Mouse (Mus musculus) macrophage (primary cell): ENCODE data around the gene Kif4. TPM values are rescaled to one million over a fixed set of nuclear protein-coding genes. Genes with fewer than 3 reads are reported as not detected.
A peak's percentile ranks its signal among the peaks of the same experiment; 100 is the strongest.

ENCODE experiments used
- H3K27ac ChIP-seq: fragments of 350-480 bp; formaldehyde crosslinking; 2 replicates; pipeline ENCODE4 v1.9.0; 2021
- H3K36me3 ChIP-seq: fragments of 350-480 bp; formaldehyde crosslinking; 2 replicates; pipeline ENCODE4 v1.9.0; 2021; ENCODE audit errors: inconsistent target
- H3K4me3 ChIP-seq: fragments of 350-480 bp; formaldehyde crosslinking; 2 replicates; pipeline ENCODE4 v1.9.0; 2021; ENCODE audit errors: inconsistent target
- H3K79me2 ChIP-seq: fragments of 350-480 bp; formaldehyde crosslinking; 2 replicates; pipeline ENCODE4 v1.9.0; 2021; ENCODE audit errors: inconsistent target
- WGBS: methylation state at CpG from one replicate; pipeline ENCODE4 v1.1.7; 2026; ENCODE audit warnings: inconsistent platforms; ENCODE audit not compliant: missing documents; 5-methylcytosine and 5-hydroxymethylcytosine counted together
- polyA plus RNA-seq: library from polyadenylated mRNA; stranded (reverse); fragments of 250-400 nt; gene quantifications from 3 replicates; pipeline ENCODE4 v1.2.4, GENCODE M21; 2018; ENCODE audit warnings: inconsistent platforms

Kif4 gene
- polyA plus RNA-seq, 1 experiment from 2014 or later = 3.9 TPM

GRCm38 (mm10) chrX:100686527-100686926 is 61.0 kb downstream of the Kif4 start:
- Histone ChIP-seq H3K36me3 (no peaks in the 10 kb centered on the region), H3K4me3 (no peak overlapping the region), H3K27ac (no peak overlapping the region), H3K79me2 (no peaks in the 10 kb centered on the region)
- WGBS = 73% methylated on average over 3 of the region's 3 CpGs

GRCm38 (mm10) chrX:100687360-100688032 is 62.0 kb downstream of the Kif4 start:
- Histone ChIP-seq H3K36me3 (no peaks in the 10 kb centered on the region), H3K4me3 (no peak overlapping the region), H3K79me2 (no peaks in the 10 kb centered on the region), H3K27ac (no peak overlapping the region)
- WGBS = 97% methylated on average over 6 of the region's 6 CpGs

DNA sequence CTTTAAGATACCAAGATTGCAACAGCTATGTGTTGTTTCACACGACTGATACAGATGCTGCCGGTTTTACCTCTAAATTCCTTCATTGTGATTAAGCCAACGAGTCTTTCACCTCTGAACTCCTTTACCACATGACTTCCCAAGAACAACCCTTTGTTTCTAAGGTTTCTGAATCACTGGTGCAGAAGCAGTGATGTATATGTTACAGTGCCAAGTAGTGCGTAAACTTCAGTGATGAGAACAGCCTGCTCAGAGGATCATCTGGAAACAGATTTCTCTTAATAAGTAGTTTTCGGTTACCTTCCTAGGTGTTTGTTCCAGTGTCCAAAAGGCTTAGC is 62.5 kb downstream of the Kif4 start:
- Histone ChIP-seq H3K4me3 (no peak overlapping the region), H3K79me2 (no peaks in the 10 kb centered on the region), H3K36me3 (no peaks in the 10 kb centered on the region), H3K27ac (no peak overlapping the region)
- WGBS = 93% methylated on average over 5 of the region's 5 CpGs

- H3K27ac ChIP-seq = no peak overlapping the region
- WGBS = 87% methylated on average over 4 of the region's 4 CpGs
- H3K4me3 ChIP-seq = no peak overlapping the region
- no peaks in the 10 kb centered on the region for H3K36me3 ChIP-seq
- no peaks in the 10 kb centered on the region for H3K79me2 ChIP-seq
Observed at GRCm38 (mm10) chrX:100696776-100697175, 71.2 kb downstream of the Kif4 start.

- Histone ChIP-seq H3K36me3 (no peaks in the 10 kb centered on the region), H3K27ac (no peak overlapping the region), H3K79me2 (no peaks in the 10 kb centered on the region), H3K4me3 (no peak overlapping the region)
- WGBS = 88% methylated on average over 6 of the region's 6 CpGs
Observed at GRCm38 (mm10) chrX:100708032-100708431, 82.5 kb downstream of the Kif4 start.

- Histone ChIP-seq H3K27ac (no peak overlapping the region), H3K4me3 (no peak overlapping the region), H3K36me3 (no peaks in the 10 kb centered on the region), H3K79me2 (no peaks in the 10 kb centered on the region)
- WGBS = 93% methylated on average over 6 of the region's 6 CpGs
Observed at GRCm38 (mm10) chrX:100716173-100716572, 90.6 kb downstream of the Kif4 start.

DNA sequence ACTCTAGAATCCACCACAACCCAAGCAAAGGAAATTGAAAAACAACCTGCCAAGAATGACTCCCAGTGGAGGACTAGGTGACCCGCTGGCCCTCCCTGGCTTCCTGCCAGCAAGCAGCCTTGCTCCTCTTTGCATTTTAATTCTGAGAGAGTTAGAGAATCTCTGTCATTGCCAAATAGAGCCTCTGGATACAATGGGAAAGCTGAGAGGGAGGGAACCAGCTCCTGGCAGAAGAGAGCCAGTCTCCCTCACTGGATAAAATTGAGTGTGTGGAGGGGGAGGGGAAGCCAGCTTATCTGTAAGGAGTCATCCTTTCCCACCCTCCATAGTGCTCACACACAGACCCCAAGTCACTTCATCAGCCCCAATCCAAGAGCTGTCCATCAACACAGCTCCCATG is 103.4 kb downstream of the Kif4 start:
- Histone ChIP-seq H3K4me3 (no peak overlapping the region), H3K79me2 (no peaks in the 10 kb centered on the region), H3K36me3 (no peaks in the 10 kb centered on the region), H3K27ac (no peak overlapping the region)
- WGBS = 77% methylated on average over 1 of the region's 1 CpGs

DNA sequence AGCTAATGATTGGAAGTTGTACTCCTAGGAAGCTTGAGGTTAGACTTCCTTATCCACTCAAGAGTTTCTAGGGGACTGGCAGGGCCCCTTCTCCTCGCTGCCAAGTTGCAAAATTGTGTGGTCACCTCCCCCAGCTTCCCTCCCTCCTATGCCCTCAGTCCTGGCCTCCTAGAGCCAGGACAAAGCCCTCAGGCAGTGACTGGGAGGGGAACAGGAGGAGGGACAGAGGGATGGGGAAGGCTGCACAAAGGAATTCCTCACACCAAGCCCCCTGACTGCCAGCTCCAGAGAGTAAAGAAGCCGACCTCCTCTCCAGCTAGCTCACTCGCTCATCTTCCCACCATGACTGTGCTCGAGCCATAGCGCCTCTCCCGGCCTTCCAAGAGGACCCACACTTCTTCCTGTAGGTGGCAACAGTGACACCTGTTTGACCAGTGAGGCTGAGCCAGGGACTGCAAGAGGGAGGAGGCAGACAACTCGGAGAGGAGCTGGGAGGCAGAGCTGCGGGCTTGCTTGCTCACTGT is 104.2 kb downstream of the Kif4 start, which contains the start of gene Gdpd2:
Gene Gdpd2, plus strand, starts transcription at position 209 of the 524 bp plus-strand sequence.
- Histone ChIP-seq H3K27ac (no peak within 1 kb of the TSS), H3K79me2 (no peaks in the 10 kb centered on the region), H3K36me3 (no peaks in the 10 kb centered on the region), H3K4me3 (no peak within 1 kb of the TSS)
- 17% methylated on average over 8 of the region's 8 CpGs for WGBS

DNA sequence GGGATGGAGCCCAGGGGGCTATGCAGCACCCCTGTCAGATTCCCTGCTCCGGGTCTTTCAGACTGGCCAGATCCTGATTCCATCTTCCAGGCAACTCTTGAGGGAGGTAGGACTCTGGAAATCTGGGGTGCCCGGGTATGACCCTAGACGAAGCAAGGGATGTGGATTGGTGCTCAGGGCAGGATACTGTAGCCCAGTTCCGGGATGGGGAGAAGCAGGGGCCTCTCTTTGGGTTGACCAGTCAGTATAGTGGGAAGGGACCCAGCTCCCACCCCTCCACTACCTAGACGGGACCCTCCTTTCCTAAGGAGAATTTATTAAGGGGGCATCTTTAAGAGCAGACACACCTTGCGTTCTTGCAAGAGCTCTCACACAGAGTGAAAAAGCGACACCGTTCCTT is 104.7 kb downstream of the Kif4 start:
- Histone ChIP-seq H3K79me2 (no peaks in the 10 kb centered on the region), H3K36me3 (no peaks in the 10 kb centered on the region), H3K27ac (no peak overlapping the region), H3K4me3 (no peak overlapping the region)
- WGBS = 48% methylated on average over 7 of the region's 8 CpGs

- Histone ChIP-seq H3K36me3 (no peaks in the 10 kb centered on the region), H3K79me2 (no peaks in the 10 kb centered on the region), H3K4me3 (no peak overlapping the region), H3K27ac (no peak overlapping the region)
- WGBS = 89% methylated on average over 7 of the region's 7 CpGs
Observed at GRCm38 (mm10) chrX:100734359-100734758, 108.8 kb downstream of the Kif4 start.

GRCm38 (mm10) chrX:100738918-100739317 is 113.4 kb downstream of the Kif4 start:
- H3K79me2 ChIP-seq = no peaks in the 10 kb centered on the region
- H3K27ac ChIP-seq = no peak overlapping the region
- H3K4me3 ChIP-seq = no peak overlapping the region
- H3K36me3 ChIP-seq = no peaks in the 10 kb centered on the region
- 36% methylated on average over 7 of the region's 14 CpGs for WGBS

- Histone ChIP-seq H3K79me2 (no peaks in the 10 kb centered on the region), H3K36me3 (no peaks in the 10 kb centered on the region), H3K27ac (no peak overlapping the region), H3K4me3 (no peak overlapping the region)
- WGBS = 19% methylated on average over 9 of the region's 10 CpGs
Observed at GRCm38 (mm10) chrX:100739443-100739842, 113.9 kb downstream of the Kif4 start.

GRCm38 (mm10) chrX:100740785-100741184 is 115.2 kb downstream of the Kif4 start:
- H3K4me3 ChIP-seq = no peak overlapping the region
- 22% methylated on average over 6 of the region's 6 CpGs for WGBS
- peak overlapping the region; percentile 19; the same call in 1 of the 2 replicates for H3K27ac ChIP-seq
- H3K36me3 ChIP-seq = no peaks in the 10 kb centered on the region
- no peaks in the 10 kb centered on the region for H3K79me2 ChIP-seq

- Histone ChIP-seq H3K36me3 (no peaks in the 10 kb centered on the region), H3K79me2 (no peaks in the 10 kb centered on the region), H3K4me3 (no peak overlapping the region), H3K27ac (no peak overlapping the region)
- WGBS = 57% methylated on average over 10 of the region's 10 CpGs
Observed at GRCm38 (mm10) chrX:100741940-100742339, 116.4 kb downstream of the Kif4 start.

- Histone ChIP-seq H3K27ac (no peak overlapping the region), H3K36me3 (no peaks in the 10 kb centered on the region), H3K79me2 (no peaks in the 10 kb centered on the region), H3K4me3 (no peak overlapping the region)
- 95% methylated on average over 5 of the region's 6 CpGs for WGBS
Observed at GRCm38 (mm10) chrX:100765855-100766254, 140.3 kb downstream of the Kif4 start.
